14 mouse cellular contexts compared by ENCODE assay signal in genomic region chr7:37916762-37917439, GRCm38 (mm10).
A peak's percentile ranks its signal among the peaks of the same experiment; 100 is the strongest.
DNase-seq lines count a peak whose midpoint lies in the region; ATAC-seq lines count a peak whose summit lies in the region.
"Had no signal": no experiment of that assay in that cellular context is flagged by ENCODE, and none has a peak within 500 bp of the region (broad histone marks: within the 10 kb centered on the region; RNA-seq: fewer than 3 reads in every experiment).

No protein-coding gene starts in this region.

- no peak overlapping the region for H3K4me3 ChIP-seq in forebrain, embryonic 15.5 days
- H3K4me3 ChIP-seq in forebrain, embryonic 11.5 days (ENCODE audit: low read depth, low read length): no peak overlapping the region
- H3K4me3 ChIP-seq in midbrain, embryonic 14.5 days (replicated peaks; ENCODE audit: low read depth, low read length): no peak overlapping the region
- H3K4me3 ChIP-seq in midbrain, embryonic 10.5 days: no peak overlapping the region
- H3K4me3 ChIP-seq: heart, embryonic 15.5 days; left cerebral cortex, adult 2 months; limb, embryonic 15.5 days had no signal

- peak overlapping the region; percentile 58 for H3K27ac ChIP-seq in forebrain, embryonic 15.5 days (replicated peaks)
- H3K27ac ChIP-seq in forebrain, embryonic 11.5 days (ENCODE audit: low read depth, low read length): no peak overlapping the region
- peak overlapping the region; percentile 26; the same call in 1 of the 2 replicates for H3K27ac ChIP-seq in midbrain, embryonic 14.5 days (replicated peaks; ENCODE audit: low read depth, low read length)
- H3K27ac ChIP-seq in midbrain, embryonic 10.5 days (replicated peaks): no peak overlapping the region
- H3K27ac ChIP-seq: heart, embryonic 15.5 days; left cerebral cortex, adult 2 months; limb, embryonic 15.5 days had no signal

- no peaks in the 10 kb centered on the region for H3K9me3 ChIP-seq in forebrain, embryonic 15.5 days
- H3K9me3 ChIP-seq in forebrain, embryonic 11.5 days (ENCODE audit: control insufficient read depth, low read length): no peaks in the 10 kb centered on the region
- no peaks in the 10 kb centered on the region for H3K9me3 ChIP-seq in midbrain, embryonic 14.5 days (ENCODE audit: control insufficient read depth, low read length)
- no peaks in the 10 kb centered on the region for H3K9me3 ChIP-seq in midbrain, embryonic 10.5 days (replicated peaks)
- H3K9me3 ChIP-seq: heart, embryonic 15.5 days; limb, embryonic 15.5 days had no signal

- H3K27me3 ChIP-seq in forebrain, embryonic 15.5 days: no peaks in the 10 kb centered on the region
- H3K27me3 ChIP-seq in forebrain, embryonic 11.5 days (ENCODE audit: control insufficient read depth, insufficient read depth, low read length): no peaks in the 10 kb centered on the region
- H3K27me3 ChIP-seq in midbrain, embryonic 14.5 days (ENCODE audit: control insufficient read depth, insufficient read depth, low read length): no peaks in the 10 kb centered on the region
- no peaks in the 10 kb centered on the region for H3K27me3 ChIP-seq in midbrain, embryonic 10.5 days (ENCODE audit: low read depth, poor library complexity, severe bottlenecking)
- H3K27me3 ChIP-seq: heart, embryonic 15.5 days; limb, embryonic 15.5 days had no signal

- no peak overlapping the region for H3K9ac ChIP-seq in forebrain, embryonic 15.5 days (replicated peaks)
- no peak overlapping the region for H3K9ac ChIP-seq in forebrain, embryonic 11.5 days (ENCODE audit: low read length)
- H3K9ac ChIP-seq in midbrain, embryonic 14.5 days (replicated peaks; ENCODE audit: low read length): no peak overlapping the region
- H3K9ac ChIP-seq: heart, embryonic 15.5 days; limb, embryonic 15.5 days had no signal

- 33% methylated on average over 18 of the region's 18 CpGs for WGBS in forebrain, embryonic 15.5 days
- WGBS in forebrain, embryonic 11.5 days: 73% methylated on average over 18 of the region's 18 CpGs
- 66% methylated on average over 18 of the region's 18 CpGs for WGBS in midbrain, embryonic 14.5 days
- 70% methylated on average over 18 of the region's 18 CpGs for WGBS in midbrain, embryonic 10.5 days

- peak overlapping the region; percentile 9; the same call in 1 of the 2 replicates for H3K4me2 ChIP-seq in forebrain, embryonic 15.5 days (replicated peaks)
- no peak overlapping the region for H3K4me2 ChIP-seq in forebrain, embryonic 11.5 days (ENCODE audit: low read depth, low read length, severe bottlenecking)
- H3K4me2 ChIP-seq in midbrain, embryonic 14.5 days (ENCODE audit: low read length): no peak overlapping the region
- H3K4me2 ChIP-seq: heart, embryonic 15.5 days; limb, embryonic 15.5 days had no signal

- peak; percentile 82 for ATAC-seq in forebrain, embryonic 15.5 days (replicated peaks)
- no peak for ATAC-seq in forebrain, embryonic 11.5 days (replicated peaks; ENCODE audit: low FRiP score)
- ATAC-seq in midbrain, embryonic 14.5 days (ENCODE audit: low FRiP score, low TSS enrichment): peak; percentile 27; the same call in 1 of the 2 replicates

- intact Hi-C loops in gastrocnemius, postnatal 36 days (cut with DNase I): no loop called here

- H3K36me3 ChIP-seq in forebrain, embryonic 15.5 days: no peaks in the 10 kb centered on the region
- H3K36me3 ChIP-seq in forebrain, embryonic 11.5 days (ENCODE audit: control insufficient read depth, insufficient read depth, low read length): no peaks in the 10 kb centered on the region
- H3K36me3 ChIP-seq in midbrain, embryonic 14.5 days (ENCODE audit: control insufficient read depth, insufficient read depth, low read length): no peaks in the 10 kb centered on the region
- H3K36me3 ChIP-seq in midbrain, embryonic 10.5 days: no peaks in the 10 kb centered on the region
- H3K36me3 ChIP-seq: heart, embryonic 15.5 days; limb, embryonic 15.5 days had no signal

- H3K4me1 ChIP-seq in forebrain, embryonic 15.5 days: peaks cover 27% of the 10 kb centered on the region
- H3K4me1 ChIP-seq in forebrain, embryonic 11.5 days (replicated peaks; ENCODE audit: control insufficient read depth, insufficient read depth, low read length): peaks cover 2% of the 10 kb centered on the region; the same call in 1 of the 2 replicates
- peaks cover 5% of the 10 kb centered on the region; the same call in 1 of the 2 replicates for H3K4me1 ChIP-seq in midbrain, embryonic 14.5 days (ENCODE audit: control insufficient read depth, insufficient read depth, low read length)
- H3K4me1 ChIP-seq in midbrain, embryonic 10.5 days: peaks cover 9% of the 10 kb centered on the region
- H3K4me1 ChIP-seq: heart, embryonic 15.5 days had no signal

- DNase-seq in forebrain, embryonic 11.5 days (ENCODE audit: low spot score): no peak
- peak; percentile 50 for DNase-seq in midbrain, embryonic 14.5 days
- no peak for DNase-seq in midbrain, embryonic 10.5 days (ENCODE audit: low spot score)
- DNase-seq in layer of hippocampus, postnatal 10 days (ENCODE audit: low spot score in 2 of 2): peak; percentile 62 to 70
- DNase-seq in right cerebral cortex, postnatal 25 days: peak; percentile 24
- DNase-seq in gastrocnemius, postnatal 25 days: no peak
- no peak for DNase-seq in gastrocnemius, postnatal 36 days
- DNase-seq: adrenal gland, postnatal 25 days; cerebellum, adult 11 months; lung, adult 2 months had no signal

Comparison
In these comparisons a context has a peak if more than half of its experiments do, and no peak if none do; other contexts are left out.
1. H3K27ac ChIP-seq: peak in forebrain, embryonic 15.5 days (single experiment) and midbrain, embryonic 14.5 days (single experiment); none in forebrain, embryonic 11.5 days (single experiment) and midbrain, embryonic 10.5 days (single experiment).
2. DNase-seq: peak in midbrain, embryonic 14.5 days (single experiment), layer of hippocampus, postnatal 10 days (2 of 2) and right cerebral cortex, postnatal 25 days (single experiment); none in forebrain, embryonic 11.5 days (single experiment), midbrain, embryonic 10.5 days (single experiment), gastrocnemius, postnatal 25 days (single experiment) and gastrocnemius, postnatal 36 days (0 of 2).